Mouse (Mus musculus) embryonic facial prominence, embryonic 15.5 days (tissue): ENCODE data around the gene Stil. TPM values are rescaled to one million over a fixed set of nuclear protein-coding genes. Genes with fewer than 3 reads are reported as not detected.

Experiments used
- ATAC-seq: fragments of 200-750 bp; cut with Nextera tagmentation; 2 replicates; pipeline ENCODE4 v1.8.0; 2017; ENCODE audit warnings: low read depth, moderate TSS enrichment; ENCODE audit not compliant: insufficient number of reproducible peaks, low FRiP score, low TSS enrichment
- H3K27ac ChIP-seq: fragments of 300-500 bp; sonication (generic); replicated peaks from 2 replicates; pipeline ENCODE4 v1.5.1; 2015; ENCODE audit warnings: mild to moderate bottlenecking, inconsistent platforms
- H3K27me3 ChIP-seq: fragments of 300-500 bp; sonication (generic); 2 replicates; pipeline ENCODE4 v1.6.1; 2015; ENCODE audit warnings: inconsistent platforms
- H3K36me3 ChIP-seq: fragments of 300-500 bp; sonication (generic); 2 replicates; pipeline ENCODE4 v1.6.1; 2015; ENCODE audit warnings: mild to moderate bottlenecking, inconsistent platforms
- H3K4me1 ChIP-seq: fragments of 300-500 bp; sonication (generic); 2 replicates; pipeline ENCODE4 v1.6.1; 2015; ENCODE audit warnings: inconsistent platforms
- H3K4me2 ChIP-seq: fragments of 300-500 bp; sonication (generic); replicated peaks from 2 replicates; pipeline ENCODE4 v1.6.1; 2015; ENCODE audit warnings: mild to moderate bottlenecking, inconsistent platforms
- H3K4me3 ChIP-seq: fragments of 300-500 bp; sonication (generic); replicated peaks from 2 replicates; pipeline ENCODE4 v1.5.1; 2015; ENCODE audit warnings: mild to moderate bottlenecking, inconsistent platforms
- H3K9ac ChIP-seq: fragments of 300-500 bp; sonication (generic); 2 replicates; pipeline ENCODE4 v1.6.1; 2015; ENCODE audit warnings: inconsistent platforms
- H3K9me3 ChIP-seq: fragments of 300-500 bp; sonication (generic); replicated peaks from 2 replicates; pipeline ENCODE4 v1.6.1; 2016; ENCODE audit warnings: inconsistent platforms
- WGBS: fragments of 180-500 bp; shearing (Covaris S2); methylation state at CpG from one replicate; pipeline ENCODE4 v1.1.7; 2015; 5-methylcytosine and 5-hydroxymethylcytosine counted together
- polyA plus RNA-seq: library from polyadenylated mRNA; unstranded; fragments of >200 nt; fragmentation: Nextera tagmentation; extraction: Ambion mirVana; gene quantifications from 2 replicates; pipeline ENCODE4 v1.2.1, GENCODE M21; 2015

Stil gene
- polyA plus RNA-seq, 1 experiment from 2014 or later = 13.3 TPM

GRCm38 (mm10) chr4:115083031-115083430 lies 83.1 kb downstream of the Stil start:
- Histone ChIP-seq H3K36me3 (no peaks in the 10 kb centered on the region), H3K27me3 (peaks cover 8% of the 10 kb centered on the region), H3K4me1 (no peaks in the 10 kb centered on the region), H3K9me3 (no peaks in the 10 kb centered on the region), H3K9ac (no peak overlapping the region), H3K27ac (no peak overlapping the region), H3K4me2 (no peak overlapping the region), H3K4me3 (no peak overlapping the region)
- no peak for ATAC-seq
- WGBS = 74% methylated on average over 3 of the region's 3 CpGs

DNA sequence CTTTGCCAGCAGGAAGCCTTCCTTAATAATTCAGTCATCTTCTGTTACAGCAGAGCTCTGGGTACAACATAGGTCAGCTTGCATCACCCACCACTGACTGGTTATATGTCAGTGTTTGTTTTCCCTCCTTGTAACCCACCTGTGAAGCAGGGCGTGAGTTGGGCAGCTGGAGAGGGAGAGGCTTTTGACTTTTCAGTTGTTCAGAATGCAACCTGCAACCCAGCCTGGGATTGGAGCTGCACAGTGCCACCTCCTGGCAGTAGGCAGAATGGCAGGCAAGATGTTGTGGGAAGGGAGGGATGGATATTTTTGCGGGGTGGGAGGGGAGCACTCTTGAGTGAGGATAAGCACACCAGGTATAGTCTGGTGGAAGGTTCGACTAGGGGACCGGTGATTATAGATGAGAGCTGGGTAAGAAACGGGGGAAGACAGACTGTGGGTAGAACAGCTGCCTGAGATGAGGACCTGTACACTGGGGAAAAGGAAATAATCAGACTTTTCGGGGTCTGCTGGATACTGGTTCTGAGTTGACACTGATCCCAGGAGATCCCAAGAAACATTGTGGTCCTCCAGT lies 85.7 kb downstream of the Stil start:
- WGBS = 23% methylated on average over 6 of the region's 6 CpGs
- H3K4me1 ChIP-seq = no peaks in the 10 kb centered on the region
- no peak overlapping the region for H3K4me3 ChIP-seq
- no peaks in the 10 kb centered on the region for H3K9me3 ChIP-seq
- no peak overlapping the region for H3K27ac ChIP-seq
- peaks cover 22% of the 10 kb centered on the region for H3K27me3 ChIP-seq
- H3K36me3 ChIP-seq = no peaks in the 10 kb centered on the region
- no peak for ATAC-seq
- no peak overlapping the region for H3K9ac ChIP-seq
- no peak overlapping the region for H3K4me2 ChIP-seq

DNA sequence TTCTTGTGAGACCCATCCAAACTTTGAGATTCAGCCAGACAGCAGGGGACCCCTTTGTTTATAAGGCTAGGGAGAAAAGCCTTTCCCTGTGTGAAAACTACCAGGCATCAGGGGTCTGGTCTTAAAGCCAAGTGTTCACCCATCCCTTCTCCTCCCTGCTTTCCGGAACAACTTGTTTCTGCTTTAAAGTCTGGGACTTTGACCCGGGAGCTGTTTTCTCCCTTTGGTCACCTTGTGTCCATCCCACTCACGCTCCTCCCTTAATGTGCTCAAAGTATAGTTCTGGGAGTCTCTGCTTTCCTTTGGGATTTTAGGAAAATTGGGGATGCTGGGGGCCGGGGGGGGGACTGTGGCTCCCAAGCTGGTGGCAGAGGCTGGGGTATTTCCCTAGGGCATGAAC lies 86.3 kb downstream of the Stil start:
- Histone ChIP-seq H3K27ac (no peak overlapping the region), H3K4me1 (no peaks in the 10 kb centered on the region)

GRCm38 (mm10) chr4:115086763-115087415 lies 86.9 kb downstream of the Stil start:
- no peak overlapping the region for H3K4me2 ChIP-seq
- no peak overlapping the region for H3K4me3 ChIP-seq
- ATAC-seq = no peak
- no peak overlapping the region for H3K27ac ChIP-seq
- 51% methylated on average over 3 of the region's 3 CpGs for WGBS
- H3K27me3 ChIP-seq = peaks cover 22% of the 10 kb centered on the region
- no peaks in the 10 kb centered on the region for H3K4me1 ChIP-seq
- H3K36me3 ChIP-seq = no peaks in the 10 kb centered on the region
- no peak overlapping the region for H3K9ac ChIP-seq
- no peaks in the 10 kb centered on the region for H3K9me3 ChIP-seq

More for the DNA sequence above, 86.3 kb downstream of the Stil start:
- H3K4me3 ChIP-seq = no peak overlapping the region
- ATAC-seq = no peak
- 67% methylated on average over 4 of the region's 4 CpGs for WGBS
- H3K4me2 ChIP-seq = no peak overlapping the region
- no peak overlapping the region for H3K9ac ChIP-seq
- peaks cover 22% of the 10 kb centered on the region for H3K27me3 ChIP-seq
- H3K36me3 ChIP-seq = no peaks in the 10 kb centered on the region
- H3K9me3 ChIP-seq = no peaks in the 10 kb centered on the region

DNA sequence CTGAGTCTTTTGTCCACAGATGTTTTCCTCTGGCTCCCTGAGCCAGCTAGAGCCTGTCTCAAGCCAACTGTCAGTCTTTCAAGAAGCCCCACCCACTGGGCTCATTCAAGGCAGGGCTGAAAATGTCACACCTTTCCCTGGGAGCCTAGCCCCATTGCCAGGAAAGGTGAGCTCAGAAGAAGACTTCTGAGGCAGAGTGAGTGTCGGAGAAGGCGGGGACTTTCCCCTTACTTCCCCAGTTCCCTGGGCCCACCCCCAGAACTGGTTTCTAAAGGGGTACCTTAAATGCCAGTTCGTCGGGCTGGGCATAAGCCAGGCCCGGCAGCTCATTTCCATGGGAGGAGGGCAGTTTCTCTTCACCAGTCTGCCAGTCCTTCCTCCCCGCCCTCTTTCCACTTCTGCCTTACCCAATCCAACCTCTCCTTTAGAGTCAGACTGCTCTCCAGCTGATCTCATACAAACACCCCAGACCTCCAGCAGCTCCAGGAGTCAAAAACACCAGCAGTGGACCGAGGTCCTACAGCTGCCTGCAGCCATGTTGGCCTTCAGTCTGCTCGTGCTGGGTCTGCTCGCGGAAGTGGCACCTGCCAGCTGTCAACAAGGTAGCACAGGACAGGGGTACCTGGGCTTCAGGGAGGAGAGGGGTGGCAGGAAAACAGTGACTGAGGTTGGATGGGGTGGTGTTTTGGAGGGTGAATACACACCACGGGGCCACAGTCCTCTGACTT lies 88.8 kb downstream of the Stil start, which contains the start of gene Pdzk1ip1:
Gene Pdzk1ip1, plus strand, starts transcription at position 98 of the 728 bp plus-strand sequence.
- Histone ChIP-seq H3K36me3 (no peaks in the 10 kb centered on the region), H3K27ac (no peak within 1 kb of the TSS), H3K4me1 (no peaks in the 10 kb centered on the region), H3K4me2 (0 out of 2 replicates have a peak within 1 kb of the TSS, but pooled peaks have one; percentile 8), H3K27me3 (peaks cover 22% of the 10 kb centered on the region), H3K9me3 (no peaks in the 10 kb centered on the region), H3K4me3 (peak within 1 kb of the TSS; percentile 13), H3K9ac (no peak within 1 kb of the TSS)
- no peak for ATAC-seq
- 27% methylated on average over 11 of the region's 11 CpGs for WGBS

GRCm38 (mm10) chr4:115090592-115090991 lies 90.6 kb downstream of the Stil start:
- WGBS = 64% methylated on average over 2 of the region's 2 CpGs

GRCm38 (mm10) chr4:115091806-115092205 lies 91.8 kb downstream of the Stil start:
- H3K9ac ChIP-seq = no peak overlapping the region
- 69% methylated on average over 3 of the region's 3 CpGs for WGBS
- H3K27ac ChIP-seq = no peak overlapping the region
- no peak overlapping the region for H3K4me2 ChIP-seq
- no peaks in the 10 kb centered on the region for H3K36me3 ChIP-seq
- peaks cover 12% of the 10 kb centered on the region for H3K4me1 ChIP-seq
- ATAC-seq = no peak
- no peaks in the 10 kb centered on the region for H3K9me3 ChIP-seq
- H3K4me3 ChIP-seq = no peak overlapping the region
- peaks cover 47% of the 10 kb centered on the region for H3K27me3 ChIP-seq

More at GRCm38 (mm10) chr4:115090592-115090991, 90.6 kb downstream of the Stil start:
- no peak overlapping the region for H3K9ac ChIP-seq
- no peaks in the 10 kb centered on the region for H3K36me3 ChIP-seq
- H3K4me2 ChIP-seq = no peak overlapping the region
- peaks cover 3% of the 10 kb centered on the region for H3K4me1 ChIP-seq
- no peaks in the 10 kb centered on the region for H3K9me3 ChIP-seq
- no peak overlapping the region for H3K4me3 ChIP-seq
- no peak overlapping the region for H3K27ac ChIP-seq
- ATAC-seq = peak; percentile 26; the same call in 1 of the 2 replicates
- peaks cover 35% of the 10 kb centered on the region for H3K27me3 ChIP-seq

Other genes with a start within 250 kb of the Stil start
- gene Gm12830, start 178.4 kb upstream of the Stil start, polyA plus RNA-seq = not detected in 2 replicates
- gene Foxd2, start 91.3 kb upstream of the Stil start, polyA plus RNA-seq = 1.8 and 2.3 TPM in 2 replicates
- 0.20 TPM in 1 of 2 replicates, not detected in the other for gene Foxe3, start 74.1 kb upstream of the Stil start, polyA plus RNA-seq
- 107 TPM in 2 replicates for gene Cmpk1, start 12.9 kb upstream of the Stil start, polyA plus RNA-seq
- gene Tal1, start 56.3 kb downstream of the Stil start, polyA plus RNA-seq = 0.71 and 1.00 TPM in 2 replicates
- gene Pdzk1ip1, start 88.5 kb downstream of the Stil start, polyA plus RNA-seq = 59.3 and 69.2 TPM in 2 replicates
- 0.07 and 0.15 TPM in 2 replicates for gene Cyp4x1, start 134.1 kb downstream of the Stil start, polyA plus RNA-seq
- 0.11 and 0.24 TPM in 2 replicates for gene Cyp4a29, start 241.9 kb downstream of the Stil start, polyA plus RNA-seq